Mouse (Mus musculus) MEL (cell line): ENCODE measurements at regions not wholly inside any gene's neighbourhood (a gene's known extent, or its start where the extent isn't known, plus 50 kb on each side); places are given as distances from the start of the nearest gene placed in this dataset.

Experiments
- CTCF ChIP-seq, 3 experiments: IDR thresholded peaks in 2 of 3; conservative IDR thresholded peaks in 1 of 3; 2 replicates each; pipeline ENCODE4 v1.5.1; 2011 to 2012; ENCODE audit warnings: low read length in 3 of 3, low read depth in 2 of 3, mild to moderate bottlenecking in 2 of 3, improper control_type of control experiment in 1 of 3, inconsistent platforms in 1 of 3, mixed read lengths in 1 of 3, moderate library complexity in 1 of 3; ENCODE audit not compliant: control insufficient read depth in 1 of 3, insufficient read depth in 1 of 3, poor library complexity in 1 of 3, severe bottlenecking in 1 of 3
- EP300 ChIP-seq, 2 experiments: IDR thresholded peaks; 2 replicates each; pipeline ENCODE4 v1.6.1; 2011; ENCODE audit warnings: improper control_type of control experiment in 2 of 2, low read length in 2 of 2, low read depth in 1 of 2, mild to moderate bottlenecking in 1 of 2
- GABPA ChIP-seq: IDR thresholded peaks from 2 replicates; pipeline ENCODE4 v1.6.1; 2012; ENCODE audit warnings: low read depth, mild to moderate bottlenecking, inconsistent platforms, low read length, improper control_type of control experiment, moderate library complexity
- GATA1 ChIP-seq: IDR thresholded peaks from 2 replicates; pipeline ENCODE4 v1.6.1; 2011; ENCODE audit warnings: low read depth, low read length, improper control_type of control experiment
- MAX ChIP-seq: IDR thresholded peaks from 2 replicates; pipeline ENCODE4 v1.6.1; 2011; ENCODE audit warnings: low read length, improper control_type of control experiment
- MAZ ChIP-seq: IDR thresholded peaks from 2 replicates; pipeline ENCODE4 v1.6.1; 2012; ENCODE audit warnings: low read depth, mild to moderate bottlenecking, inconsistent platforms, low read length, improper control_type of control experiment
- MXI1 ChIP-seq: IDR thresholded peaks from 2 replicates; pipeline ENCODE4 v1.6.1; 2011; ENCODE audit warnings: mild to moderate bottlenecking, low read depth, low read length, improper control_type of control experiment
- POLR2A ChIP-seq, 2 experiments: IDR thresholded peaks; 2 replicates each; pipeline ENCODE4 v1.6.1; 2011 to 2012; ENCODE audit warnings: low read length in 2 of 2, mild to moderate bottlenecking in 2 of 2, control low read depth in 1 of 2, improper control_type of control experiment in 1 of 2, low read depth in 1 of 2, moderate library complexity in 1 of 2; ENCODE audit not compliant: control insufficient read depth in 1 of 2, insufficient read depth in 1 of 2, poor library complexity in 1 of 2
- SIN3A ChIP-seq: IDR thresholded peaks from 2 replicates; pipeline ENCODE4 v1.6.1; 2012; ENCODE audit warnings: low read length, improper control_type of control experiment, inconsistent platforms

- TF ChIP-seq MAZ (no peak), GATA1 (no peak), GABPA (no peak), MAX (no peak), POLR2A (IDR thresholded peaks at IDR 0.05; ENCODE audit: control insufficient read depth in 1 of 2, insufficient read depth in 1 of 2, low read depth in 1 of 2, low read length in 2 of 2, poor library complexity in 1 of 2) (no peak), EP300 (IDR thresholded peaks at IDR 0.05; ENCODE audit: low read depth in 1 of 2, low read length in 2 of 2) (no peak), MXI1 (no peak), SIN3A (no peak), CTCF (IDR thresholded peaks at IDR 0.05 in 2 of 3, conservative IDR thresholded peaks at IDR 0.05 in 1 of 3; ENCODE audit: control insufficient read depth in 1 of 3, insufficient read depth in 1 of 3, low read depth in 2 of 3, low read length in 3 of 3, poor library complexity in 1 of 3, severe bottlenecking in 1 of 3) (no peak)
Observed at GRCm38 (mm10) chr2:180404168-180404567, 51.9 kb upstream of the Slco4a1 start.
